ENCODE assay signal across 17 mouse cellular contexts in the genomic region with DNA sequence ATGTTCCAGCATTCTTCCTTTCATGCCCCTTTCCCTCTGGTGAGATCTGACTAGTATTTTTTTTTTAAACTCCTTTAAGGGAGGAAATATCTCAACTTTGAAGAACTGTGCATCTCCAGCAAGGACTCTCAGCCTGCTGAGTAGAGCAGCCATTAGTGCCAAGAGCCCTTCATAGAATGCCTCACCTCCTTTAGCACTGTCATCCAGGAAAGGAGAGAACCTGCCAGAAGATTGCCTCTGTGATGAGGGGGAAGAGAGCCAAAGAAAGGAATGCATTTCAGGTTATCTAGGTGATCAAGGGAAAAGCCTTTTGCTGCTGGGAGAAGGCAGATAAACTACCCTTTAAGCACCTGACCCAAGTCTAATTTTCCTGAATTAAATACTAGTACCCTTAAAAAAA.
"Had no signal": no experiment of that assay in that cellular context is flagged by ENCODE, and none has a peak within 500 bp of the region (broad histone marks: within the 10 kb centered on the region; RNA-seq: fewer than 3 reads in every experiment).

No protein-coding gene starts in this region.

- H3K4me1 ChIP-seq: lung, embryonic 15.5 days; megakaryocyte, embryonic 14.5 days; midbrain, embryonic 13.5 days; midbrain, embryonic 15.5 days; neural tube, embryonic 12.5 days; stomach, embryonic 15.5 days had no signal

- H3K27me3 ChIP-seq: lung, embryonic 15.5 days; megakaryocyte, embryonic 14.5 days; midbrain, embryonic 13.5 days; midbrain, embryonic 15.5 days; neural tube, embryonic 12.5 days; stomach, embryonic 15.5 days had no signal

- H3K27ac ChIP-seq: lung, embryonic 15.5 days; macrophage; midbrain, embryonic 13.5 days; midbrain, embryonic 15.5 days; neural tube, embryonic 12.5 days; stomach, embryonic 15.5 days; stomach, postnatal 0 days had no signal

- H3K4me3 ChIP-seq: lung, embryonic 15.5 days; megakaryocyte, embryonic 14.5 days; midbrain, embryonic 13.5 days; midbrain, embryonic 15.5 days; neural tube, embryonic 12.5 days; stomach, embryonic 15.5 days had no signal

- DNase-seq: lung, adult 2 months; lung, postnatal 14 days; lung, postnatal 36 days; right cerebral cortex, postnatal 14 days; thymus, adult 2 months; thymus, postnatal 25 days; thymus, postnatal 4 days had no signal

- H3K36me3 ChIP-seq: lung, embryonic 15.5 days; midbrain, embryonic 13.5 days; midbrain, embryonic 15.5 days; neural tube, embryonic 12.5 days; stomach, embryonic 15.5 days had no signal

- H3K9ac ChIP-seq: lung, embryonic 15.5 days; midbrain, embryonic 13.5 days; midbrain, embryonic 15.5 days; neural tube, embryonic 12.5 days; stomach, embryonic 15.5 days had no signal

- H3K9me3 ChIP-seq: lung, embryonic 15.5 days; megakaryocyte, embryonic 14.5 days; midbrain, embryonic 13.5 days; midbrain, embryonic 15.5 days; neural tube, embryonic 12.5 days; stomach, embryonic 15.5 days had no signal

- H3K4me2 ChIP-seq: lung, embryonic 15.5 days; midbrain, embryonic 11.5 days; midbrain, embryonic 13.5 days; midbrain, embryonic 15.5 days; neural tube, embryonic 12.5 days; stomach, embryonic 15.5 days had no signal

- ATAC-seq: lung, postnatal 0 days; midbrain, embryonic 13.5 days; midbrain, embryonic 15.5 days had no signal
